Mouse (Mus musculus): ENCODE data around the gene Gm5155. TPM values are rescaled to one million over a fixed set of nuclear protein-coding genes. Genes with fewer than 3 reads are reported as not detected.

The Gm5155 gene
- polyA plus RNA-seq (2012; rRNA removed; ENCODE audit: low replicate concordance): not detected in 2 replicates

DNA sequence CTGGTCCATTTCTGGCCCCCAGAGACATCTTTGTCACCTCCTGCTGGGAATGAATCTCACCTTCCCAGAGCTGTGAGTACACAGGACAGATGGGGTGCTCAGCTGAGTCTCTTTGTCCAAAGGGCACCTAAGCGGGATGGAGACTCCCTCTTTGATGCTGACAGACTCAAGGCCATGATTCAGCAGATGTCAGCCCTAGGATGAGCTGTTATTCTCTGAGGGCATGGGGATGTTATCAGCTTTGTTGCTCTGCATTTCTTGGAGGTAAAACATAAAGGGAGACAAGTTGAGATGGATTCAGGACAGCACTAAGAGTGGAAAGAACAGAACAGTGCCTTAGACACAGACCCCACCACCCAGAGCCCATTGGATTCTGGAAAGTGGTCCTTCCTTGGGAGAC lies at the start of gene Gm5155:
Gene Gm5155, plus strand, starts transcription at position 301 of the 400 bp plus-strand sequence.

Other genes with a start within 250 kb of the Gm5155 start
- gene Ceacam5, start 158.5 kb upstream of the Gm5155 start, polyA plus RNA-seq (2012; rRNA removed; ENCODE audit: low replicate concordance): not detected in 2 replicates
- gene Ceacam14, start 59.1 kb upstream of the Gm5155 start, polyA plus RNA-seq (2012; rRNA removed; ENCODE audit: low replicate concordance): not detected in 2 replicates
- gene Ceacam11, start 100.4 kb downstream of the Gm5155 start, polyA plus RNA-seq (2012; rRNA removed; ENCODE audit: low replicate concordance): not detected in 2 replicates
- not detected in 2 replicates for gene Ceacam13, start 138.1 kb downstream of the Gm5155 start, polyA plus RNA-seq (2012; rRNA removed; ENCODE audit: low replicate concordance)
- not detected in 2 replicates for gene Ceacam12, start 194.2 kb downstream of the Gm5155 start, polyA plus RNA-seq (2012; rRNA removed; ENCODE audit: low replicate concordance)